Mouse (Mus musculus) limb, embryonic 14.5 days (tissue): ENCODE measurements around the gene Fam172a. TPM values are rescaled to one million over a fixed set of nuclear protein-coding genes. Genes with fewer than 3 reads are reported as not detected.

Experiments used
- ATAC-seq: fragments of 200-750 bp; cut with Nextera tagmentation; 2 replicates; pipeline ENCODE4 v1.8.0; 2017; ENCODE audit warnings: low read depth, moderate number of reproducible peaks, moderate TSS enrichment; ENCODE audit not compliant: low FRiP score
- DNase-seq: peaks from one replicate; pipeline ENCODE4 v3.0.0-alpha.2; 2015; ENCODE audit warnings: low spot score
- H3K27ac ChIP-seq: fragments of 300-500 bp; sonication (generic); replicated peaks from 2 replicates; pipeline ENCODE4 v1.5.1; 2014; ENCODE audit warnings: low read depth, mild to moderate bottlenecking, low read length, moderate library complexity, mixed read lengths
- H3K27me3 ChIP-seq: fragments of 300-500 bp; sonication (generic); 2 replicates; pipeline ENCODE4 v1.6.1; 2014; ENCODE audit warnings: low read length, mixed read lengths; ENCODE audit not compliant: control insufficient read depth, insufficient read depth
- H3K36me3 ChIP-seq: fragments of 300-500 bp; sonication (generic); 2 replicates; pipeline ENCODE4 v1.6.1; 2014; ENCODE audit warnings: mild to moderate bottlenecking, low read length, moderate library complexity, mixed read lengths; ENCODE audit not compliant: control insufficient read depth, insufficient read depth
- H3K4me1 ChIP-seq: fragments of 300-500 bp; sonication (generic); 2 replicates; pipeline ENCODE4 v1.6.1; 2014; ENCODE audit warnings: antibody characterized with exemption, low read length, mixed read lengths; ENCODE audit not compliant: control insufficient read depth, insufficient read depth
- H3K4me2 ChIP-seq: fragments of 300-500 bp; sonication (generic); replicated peaks from 2 replicates; pipeline ENCODE4 v1.6.1; 2014; ENCODE audit warnings: low read depth, mild to moderate bottlenecking, low read length, moderate library complexity; ENCODE audit not compliant: severe bottlenecking
- H3K4me3 ChIP-seq: fragments of 300-500 bp; sonication (generic); replicated peaks from 2 replicates; pipeline ENCODE4 v1.5.1; 2014; ENCODE audit warnings: low read length
- H3K9ac ChIP-seq: fragments of 300-500 bp; sonication (generic); 2 replicates; pipeline ENCODE4 v1.6.1; 2014; ENCODE audit warnings: mild to moderate bottlenecking, low read depth, low read length, moderate library complexity; ENCODE audit not compliant: severe bottlenecking
- H3K9me3 ChIP-seq: fragments of 300-500 bp; sonication (generic); 2 replicates; pipeline ENCODE4 v1.6.1; 2016; ENCODE audit warnings: low read length; ENCODE audit not compliant: control insufficient read depth
- POLR2A ChIP-seq: fragments of 200-500 bp; IDR thresholded peaks from 2 replicates; pipeline ENCODE4 v1.8.0; 2012; ENCODE audit warnings: inconsistent platforms, mild to moderate bottlenecking, moderate library complexity, borderline replicate concordance; ENCODE audit not compliant: insufficient read depth, insufficient read length; ENCODE audit errors: extremely low read depth
- WGBS: fragments of 180-500 bp; shearing (Covaris S2); extraction: QIAGEN DNeasy Blood & Tissue Kit; methylation state at CpG from one replicate; pipeline ENCODE4 v1.1.7; 2014; 5-methylcytosine and 5-hydroxymethylcytosine counted together
- polyA plus RNA-seq, 2 experiments: library from polyadenylated mRNA; depleted of rRNA in 1 of 2; stranded (reverse) in 1 of 2; unstranded in 1 of 2; fragments of >200 nt; fragmentation: Nextera tagmentation in 1 of 2; extraction: Ambion mirVana in 1 of 2; gene quantifications; 2 replicates each; pipeline versions ENCODE4 v1.2.1 to v1.2.3; 2012 to 2014

Fam172a gene
- polyA plus RNA-seq, 2 experiments, result 11.5 to 32.2 TPM

DNA sequence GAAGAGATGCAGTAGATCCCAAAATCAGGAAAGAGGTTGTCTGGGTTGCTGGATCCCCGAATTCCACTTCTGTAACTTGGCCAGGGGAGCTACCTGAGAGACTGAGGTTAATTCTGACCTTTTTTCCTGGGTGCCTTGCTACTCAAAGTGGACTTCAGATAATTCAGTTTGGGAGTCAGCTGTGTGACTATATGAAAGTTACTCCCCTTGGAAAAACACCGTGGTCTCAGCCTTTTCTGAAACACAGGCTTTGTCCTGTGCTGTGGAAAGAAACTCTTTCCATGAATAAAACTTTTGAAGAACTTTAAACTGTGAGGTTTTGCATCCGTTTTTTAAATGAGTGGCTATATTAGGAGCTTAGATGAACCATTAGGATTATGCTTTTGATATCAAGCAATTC, 472.4 kb downstream of the Fam172a start:
- H3K27ac ChIP-seq, result no peak overlapping the region
- no peaks in the 10 kb centered on the region for H3K9me3 ChIP-seq
- H3K4me1 ChIP-seq, result no peaks in the 10 kb centered on the region
- TF ChIP-seq POLR2A, result no peak
- DNase-seq (no peak), ATAC-seq (no peak)
- no peak overlapping the region for H3K4me3 ChIP-seq
- no peak overlapping the region for H3K9ac ChIP-seq
- WGBS, result 3% methylated on average over 3 of the region's 3 CpGs
- no peaks in the 10 kb centered on the region for H3K36me3 ChIP-seq
- no peak overlapping the region for H3K4me2 ChIP-seq
- peaks cover 93% of the 10 kb centered on the region for H3K27me3 ChIP-seq

DNA sequence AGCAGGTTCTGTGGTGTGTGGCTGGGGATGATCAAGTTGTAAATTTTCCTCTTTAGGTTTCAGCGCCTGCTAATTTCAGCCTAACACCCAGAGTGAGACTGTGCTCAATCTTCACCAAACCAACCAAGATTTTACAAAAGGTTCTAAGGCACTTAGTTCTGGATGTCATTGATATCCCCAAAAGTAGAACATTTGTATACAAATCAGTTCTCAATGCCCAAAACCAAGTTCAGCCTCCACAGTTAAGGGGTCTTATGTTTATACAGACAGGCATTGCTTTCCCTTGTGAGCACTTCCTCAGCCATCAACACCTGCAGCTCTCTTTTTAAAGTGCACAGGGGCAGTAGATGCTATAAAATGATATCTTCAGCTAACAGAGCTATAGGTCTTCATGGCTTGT, 473.1 kb downstream of the Fam172a start:
- H3K27me3 ChIP-seq, result peaks cover 93% of the 10 kb centered on the region
- TF ChIP-seq POLR2A, result no peak
- no peak overlapping the region for H3K9ac ChIP-seq
- H3K27ac ChIP-seq, result no peak overlapping the region
- H3K4me1 ChIP-seq, result peaks cover 4% of the 10 kb centered on the region; the same call in 1 of the 2 replicates
- 0% methylated on average over 1 of the region's 1 CpGs for whole genome bisulfite sequencing
- no peaks in the 10 kb centered on the region for H3K9me3 ChIP-seq
- DNase-seq, result no peak
- ATAC-seq, result no peak
- no peak overlapping the region for H3K4me3 ChIP-seq
- H3K4me2 ChIP-seq, result no peak overlapping the region
- H3K36me3 ChIP-seq, result no peaks in the 10 kb centered on the region

DNA sequence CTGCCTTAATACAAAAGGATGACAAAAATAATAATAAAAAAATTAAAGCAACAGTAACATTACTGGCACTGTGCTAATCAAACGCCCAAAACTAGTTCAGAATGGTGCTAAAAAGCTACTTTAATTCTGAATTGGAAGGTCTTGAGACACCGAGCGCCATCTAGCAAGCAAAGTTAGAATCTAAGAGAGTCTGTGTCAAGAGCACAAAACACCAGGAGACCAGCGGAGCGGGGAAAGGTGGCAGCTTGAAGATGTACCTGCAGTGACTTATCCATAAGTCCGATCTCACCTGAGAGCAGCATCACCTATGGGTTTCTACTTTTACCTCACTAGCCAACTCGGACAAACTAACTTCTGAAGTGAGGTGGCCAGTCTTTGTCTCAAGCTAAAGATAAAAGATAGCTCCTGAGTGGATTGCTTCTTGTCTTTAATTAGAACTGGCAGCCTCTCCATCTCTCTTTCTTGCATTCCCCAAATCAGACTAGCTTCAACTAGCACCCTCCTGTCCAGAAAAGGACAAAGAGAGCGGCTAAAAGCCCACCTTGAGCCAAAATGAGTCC, 474.1 kb downstream of the Fam172a start:
- no peak for ATAC-seq
- no peak for TF ChIP-seq POLR2A
- WGBS, result 3% methylated on average over 8 of the region's 8 CpGs

DNA sequence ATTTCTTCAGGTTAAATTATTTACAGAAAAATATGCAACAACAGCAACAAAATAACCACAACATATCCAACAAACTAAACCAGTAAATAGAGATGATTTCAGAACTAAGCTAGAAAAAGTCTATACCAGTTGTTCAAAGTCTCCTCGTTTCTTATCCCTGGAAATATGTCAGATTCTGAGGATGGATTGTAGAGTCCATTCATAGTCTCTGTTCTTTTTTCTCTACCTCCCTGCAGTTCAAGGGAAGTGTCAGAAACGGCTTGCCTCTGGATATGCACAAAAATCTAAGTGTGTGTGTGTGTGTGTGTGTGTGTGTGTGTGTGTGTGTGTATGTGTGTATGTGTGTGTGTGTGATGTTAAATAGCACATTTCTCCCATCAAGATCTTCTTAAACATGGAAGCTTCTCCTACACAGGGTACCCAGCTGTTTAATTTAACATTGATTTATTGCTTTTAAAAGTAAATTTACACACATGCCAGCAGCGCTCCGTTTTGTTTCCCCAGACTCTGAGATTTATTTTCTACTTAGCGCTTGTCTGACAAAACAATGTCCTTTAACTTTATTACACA, 475.6 kb downstream of the Fam172a start:
- peaks cover 10% of the 10 kb centered on the region; the same call in 1 of the 2 replicates for H3K4me1 ChIP-seq
- no peak overlapping the region for H3K4me2 ChIP-seq
- ATAC-seq, result no peak
- H3K27me3 ChIP-seq, result peaks cover 96% of the 10 kb centered on the region
- no peak for TF ChIP-seq POLR2A
- no peak overlapping the region for H3K9ac ChIP-seq
- DNase-seq, result no peak
- 4% methylated on average over 5 of the region's 5 CpGs for WGBS
- no peak overlapping the region for H3K27ac ChIP-seq
- H3K4me3 ChIP-seq, result no peak overlapping the region
- no peaks in the 10 kb centered on the region for H3K36me3 ChIP-seq
- H3K9me3 ChIP-seq, result no peaks in the 10 kb centered on the region

More for the DNA sequence above, 474.1 kb downstream of the Fam172a start:
- H3K27ac ChIP-seq, result no peak overlapping the region
- no peaks in the 10 kb centered on the region for H3K9me3 ChIP-seq
- peaks cover 95% of the 10 kb centered on the region for H3K27me3 ChIP-seq
- H3K4me1 ChIP-seq, result peaks cover 4% of the 10 kb centered on the region; the same call in 1 of the 2 replicates
- no peak overlapping the region for H3K9ac ChIP-seq
- no peak overlapping the region for H3K4me3 ChIP-seq
- DNase-seq, result peak; percentile 54
- H3K4me2 ChIP-seq, result no peak overlapping the region
- H3K36me3 ChIP-seq, result no peaks in the 10 kb centered on the region

DNA sequence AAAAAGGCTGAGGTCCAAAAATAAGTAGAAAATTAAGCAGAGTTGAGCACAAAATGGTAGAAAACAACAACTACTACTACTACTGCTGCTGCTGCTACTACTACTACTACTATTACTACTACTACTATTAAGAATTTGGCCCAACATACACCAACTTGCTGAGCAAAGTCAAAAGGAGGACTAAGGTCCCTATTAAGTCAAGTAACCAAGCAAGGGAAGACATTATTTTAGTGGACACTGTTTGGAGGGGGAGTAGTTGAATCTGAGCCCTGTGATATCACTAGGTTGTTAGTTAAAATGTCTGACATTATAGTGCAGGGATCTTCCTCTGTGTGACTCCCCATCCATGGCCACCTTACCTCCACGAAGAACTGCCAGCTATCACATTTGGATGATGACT, 476.2 kb downstream of the Fam172a start:
- peaks cover 96% of the 10 kb centered on the region for H3K27me3 ChIP-seq
- TF ChIP-seq POLR2A, result no peak
- H3K4me1 ChIP-seq, result peaks cover 10% of the 10 kb centered on the region; the same call in 1 of the 2 replicates
- ATAC-seq (no peak), DNase-seq (no peak)
- H3K4me2 ChIP-seq, result no peak overlapping the region
- no peak overlapping the region for H3K9ac ChIP-seq
- H3K27ac ChIP-seq, result no peak overlapping the region
- H3K4me3 ChIP-seq, result no peak overlapping the region
- H3K36me3 ChIP-seq, result no peaks in the 10 kb centered on the region
- no peaks in the 10 kb centered on the region for H3K9me3 ChIP-seq
- WGBS, result 6% methylated on average over 1 of the region's 1 CpGs
